ENCODE assay signal across 8 mouse cellular contexts in the genomic region with DNA sequence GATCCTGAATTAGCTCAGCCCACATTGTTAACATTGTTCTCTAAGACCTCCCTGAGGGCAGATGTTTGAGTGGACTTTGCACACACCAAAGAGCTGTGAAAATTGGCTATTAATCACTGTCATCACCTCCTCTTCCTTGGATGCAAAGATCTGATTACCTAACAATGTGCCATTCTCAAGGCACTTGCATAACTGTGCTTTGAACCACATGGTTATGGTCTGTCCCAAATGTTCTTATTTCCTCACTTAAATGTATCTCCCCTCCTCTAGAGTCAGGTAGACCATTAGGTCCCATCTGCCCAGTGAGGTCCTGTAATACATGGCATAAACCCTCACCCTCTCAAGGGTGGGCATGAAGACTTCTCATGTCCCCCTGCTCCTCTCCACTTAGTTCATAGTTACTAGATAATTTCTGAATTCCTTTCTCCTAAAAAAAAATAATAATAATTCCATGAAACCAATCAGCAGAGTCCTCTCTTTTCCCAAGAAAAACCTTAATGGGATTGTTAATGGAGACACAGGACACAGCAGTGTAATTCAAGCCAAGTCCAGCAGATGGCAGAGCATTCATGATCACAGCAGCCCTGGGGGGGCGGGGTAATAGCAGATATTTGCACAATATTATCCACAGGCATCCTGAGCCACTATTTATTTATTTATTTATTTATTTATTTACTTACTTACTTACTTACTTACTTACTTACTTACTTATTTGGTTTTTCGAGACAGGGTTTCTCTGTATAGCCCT. TPM values are rescaled to one million over a fixed set of nuclear protein-coding genes. Genes with fewer than 3 reads are reported as not detected.
DNase-seq lines count a peak whose midpoint lies in the region; ATAC-seq and TF ChIP-seq lines count a peak whose summit lies in the region.
"Had no signal": no experiment of that assay in that cellular context is flagged by ENCODE, and none has a peak within 500 bp of the region (broad histone marks: within the 10 kb centered on the region; RNA-seq: fewer than 3 reads in every experiment).

No protein-coding gene starts in this region.

- no peaks in the 10 kb centered on the region for H3K79me2 ChIP-seq in C2C12 (ENCODE audit: control insufficient read depth, insufficient read depth)

- H3ac ChIP-seq in C2C12 (ENCODE audit: control insufficient read depth, insufficient read length, low read depth): no peak overlapping the region

- no peaks in the 10 kb centered on the region for H3K79me3 ChIP-seq in C2C12 (ENCODE audit: low read depth)

- DNase-seq in ES-CJ7 (ENCODE audit: low read depth, low spot score): peak; percentile 51
- DNase-seq in c-Kit-positive CD71-positive TER-119-positive erythroid progenitor cells, embryonic 14.5 days (ENCODE audit: low spot score): peak; percentile 50
- peak; percentile 62 to 70 for DNase-seq in frontal cortex, postnatal 25 days (ENCODE audit: low spot score in 2 of 2)
- DNase-seq in liver, embryonic 13.5 days: peak; percentile 31
- peak; percentile 83 to 85 for DNase-seq in right cerebral cortex, adult 2 months (ENCODE audit: low spot score in 2 of 2)

- peak; percentile 22 for TF ChIP-seq CTCF in C2C12 (IDR thresholded peaks at IDR 0.05; ENCODE audit: control insufficient read depth, insufficient read depth, insufficient read length)

- H3K4me3 ChIP-seq in C2C12 (ENCODE audit: insufficient read depth, poor library complexity, severe bottlenecking): no peak overlapping the region
- H3K4me3 ChIP-seq in kidney, embryonic 14.5 days (ENCODE audit: low read length): no peak overlapping the region
- no peak overlapping the region for H3K4me3 ChIP-seq in liver, embryonic 13.5 days (replicated peaks)
- H3K4me3 ChIP-seq: hindbrain, embryonic 15.5 days had no signal

- H3K9ac ChIP-seq in kidney, embryonic 14.5 days (ENCODE audit: low read depth, low read length): no peak overlapping the region
- no peak overlapping the region for H3K9ac ChIP-seq in liver, embryonic 13.5 days
- H3K9ac ChIP-seq: hindbrain, embryonic 15.5 days had no signal

- no peaks in the 10 kb centered on the region for H3K4me1 ChIP-seq in kidney, embryonic 14.5 days (ENCODE audit: control insufficient read depth, insufficient read depth, low read length)
- no peaks in the 10 kb centered on the region; the same call in 1 of the 2 replicates for H3K4me1 ChIP-seq in liver, embryonic 13.5 days (replicated peaks)
- H3K4me1 ChIP-seq: hindbrain, embryonic 15.5 days had no signal

- WGBS in kidney, embryonic 14.5 days: 47% methylated on average over 2 of the region's 2 CpGs
- WGBS in liver, embryonic 13.5 days (ENCODE audit: insufficient replicate concordance): 26% methylated on average over 2 of the region's 2 CpGs

- H3K9me3 ChIP-seq in kidney, embryonic 14.5 days (ENCODE audit: control insufficient read depth, low read length): no peaks in the 10 kb centered on the region
- no peaks in the 10 kb centered on the region for H3K9me3 ChIP-seq in liver, embryonic 13.5 days (replicated peaks)
- H3K9me3 ChIP-seq: hindbrain, embryonic 15.5 days had no signal

- no peak overlapping the region for H3K27ac ChIP-seq in kidney, embryonic 14.5 days (ENCODE audit: low read depth, low read length)
- no peak overlapping the region for H3K27ac ChIP-seq in liver, embryonic 13.5 days
- H3K27ac ChIP-seq: hindbrain, embryonic 15.5 days had no signal

- ATAC-seq in kidney, embryonic 14.5 days (ENCODE audit: low FRiP score, low TSS enrichment): peak; percentile 43; the same call in 1 of the 2 replicates
- ATAC-seq in liver, embryonic 13.5 days (ENCODE audit: low read depth): no peak

- H3K36me3 ChIP-seq in C2C12 (ENCODE audit: control insufficient read depth, insufficient read depth): no peaks in the 10 kb centered on the region
- H3K36me3 ChIP-seq in kidney, embryonic 14.5 days (ENCODE audit: control insufficient read depth, insufficient read depth, low read length): no peaks in the 10 kb centered on the region
- no peaks in the 10 kb centered on the region for H3K36me3 ChIP-seq in liver, embryonic 13.5 days
- H3K36me3 ChIP-seq: hindbrain, embryonic 15.5 days had no signal

- no peak overlapping the region for H3K4me2 ChIP-seq in kidney, embryonic 14.5 days (replicated peaks; ENCODE audit: low read depth, low read length)
- H3K4me2 ChIP-seq in liver, embryonic 13.5 days: no peak overlapping the region
- H3K4me2 ChIP-seq: hindbrain, embryonic 15.5 days had no signal

- no peaks in the 10 kb centered on the region for H3K27me3 ChIP-seq in C2C12 (ENCODE audit: control insufficient read depth, insufficient read depth, insufficient read length)
- H3K27me3 ChIP-seq in kidney, embryonic 14.5 days (ENCODE audit: control insufficient read depth, insufficient read depth, low read length): no peaks in the 10 kb centered on the region
- H3K27me3 ChIP-seq in liver, embryonic 13.5 days: no peaks in the 10 kb centered on the region
- H3K27me3 ChIP-seq: hindbrain, embryonic 15.5 days had no signal

TF ChIP-seq in C2C12, 6 proteins besides CTCF, POLR2A, EP300 and RAD21:
- TF ChIP-seq CEBPB (IDR thresholded peaks at IDR 0.05; ENCODE audit: low read depth) (peak; percentile 3), USF1 (IDR thresholded peaks at IDR 0.05; ENCODE audit: low read depth) (no peak), MYOD1 (IDR thresholded peaks at IDR 0.05; ENCODE audit: control insufficient read depth, insufficient read length, low read depth) (no peak), MYOG (IDR thresholded peaks at IDR 0.05; ENCODE audit: control insufficient read depth, extremely low read depth, insufficient read length) (no peak)

RNA-seq across cellular contexts. Expression of gene Zfyve9, which starts 17.7 kb away (rescaled TPM):
- 5.5 TPM for polyA plus RNA-seq in C2C12 (2012; fragmentation: generic; extraction: Trizol)
- polyA plus RNA-seq in kidney, embryonic 14.5 days (2014; fragmentation: Nextera tagmentation; extraction: Ambion mirVana): 7.2 and 7.5 TPM in 2 replicates
- polyA plus RNA-seq in liver, embryonic 13.5 days (2015; fragmentation: Nextera tagmentation; extraction: Ambion mirVana): 0.48 and 0.56 TPM in 2 replicates

RNA-seq across cellular contexts. Expression of gene Btf3l4, which starts 35.2 kb away (rescaled TPM):
- 29.1 TPM for polyA plus RNA-seq in C2C12 (2012; fragmentation: generic; extraction: Trizol)
- polyA plus RNA-seq in kidney, embryonic 14.5 days (2014; fragmentation: Nextera tagmentation; extraction: Ambion mirVana): 199 and 224 TPM in 2 replicates
- 56.9 and 63.5 TPM in 2 replicates for polyA plus RNA-seq in liver, embryonic 13.5 days (2015; fragmentation: Nextera tagmentation; extraction: Ambion mirVana)

RNA-seq across cellular contexts. Expression of gene Txndc12, which starts 36.1 kb away (rescaled TPM):
- 51.1 TPM for polyA plus RNA-seq in C2C12 (2012; fragmentation: generic; extraction: Trizol)
- polyA plus RNA-seq in kidney, embryonic 14.5 days (2014; fragmentation: Nextera tagmentation; extraction: Ambion mirVana): 112 and 117 TPM in 2 replicates
- 28.3 and 31.8 TPM in 2 replicates for polyA plus RNA-seq in liver, embryonic 13.5 days (2015; fragmentation: Nextera tagmentation; extraction: Ambion mirVana)

RNA-seq across cellular contexts. Expression of gene Kti12, which starts 49.3 kb away (rescaled TPM):
- 62.8 TPM for polyA plus RNA-seq in C2C12 (2012; fragmentation: generic; extraction: Trizol)
- polyA plus RNA-seq in kidney, embryonic 14.5 days (2014; fragmentation: Nextera tagmentation; extraction: Ambion mirVana): 66.3 and 68.7 TPM in 2 replicates
- 59.6 and 63.3 TPM in 2 replicates for polyA plus RNA-seq in liver, embryonic 13.5 days (2015; fragmentation: Nextera tagmentation; extraction: Ambion mirVana)

RNA-seq across cellular contexts. Expression of gene A730015C16Rik, which starts 50.2 kb away (rescaled TPM):
- 0.22 TPM for polyA plus RNA-seq in C2C12 (2012; fragmentation: generic; extraction: Trizol)
- 0.76 and 1.5 TPM in 2 replicates for polyA plus RNA-seq in kidney, embryonic 14.5 days (2014; fragmentation: Nextera tagmentation; extraction: Ambion mirVana)
- polyA plus RNA-seq in liver, embryonic 13.5 days (2015; fragmentation: Nextera tagmentation; extraction: Ambion mirVana): 0.24 and 0.34 TPM in 2 replicates

Comparison
In these comparisons a context has a peak if more than half of its experiments do, and no peak if none do; other contexts are left out.
1. DNase-seq: peak in every context shown above with its lines; median percentile 84 in right cerebral cortex, adult 2 months; 66 in frontal cortex, postnatal 25 days; 51 in ES-CJ7; 50 in c-Kit-positive CD71-positive TER-119-positive erythroid progenitor cells, embryonic 14.5 days; 31 in liver, embryonic 13.5 days.